Mouse (Mus musculus) intestine, embryonic 14.5 days (tissue): ENCODE results near the gene Fam120a. TPM values are rescaled to one million over a fixed set of nuclear protein-coding genes. Genes with fewer than 3 reads are reported as not detected.

Source experiments
- ATAC-seq: fragments of 200-750 bp; cut with Nextera tagmentation; replicated peaks from 2 replicates; pipeline ENCODE4 v1.8.0; 2017; ENCODE audit warnings: low read depth, moderate number of reproducible peaks, moderate TSS enrichment, moderate library complexity; ENCODE audit not compliant: low FRiP score, low TSS enrichment
- DNase-seq: peaks from one replicate; pipeline ENCODE4 v3.0.0-alpha.2; 2018; ENCODE audit warnings: low spot score
- H3K27ac ChIP-seq: fragments of 300-500 bp; sonication (generic); 2 replicates; pipeline ENCODE4 v1.5.1; 2014; ENCODE audit warnings: low read depth, mild to moderate bottlenecking, control low read depth
- H3K27me3 ChIP-seq: fragments of 300-500 bp; sonication (generic); replicated peaks from 2 replicates; pipeline ENCODE4 v1.6.1; 2014; ENCODE audit warnings: low read length, control low read depth; ENCODE audit not compliant: control insufficient read depth, insufficient read depth
- H3K36me3 ChIP-seq: fragments of 300-500 bp; sonication (generic); 2 replicates; pipeline ENCODE4 v1.6.1; 2014; ENCODE audit warnings: low read length, control low read depth; ENCODE audit not compliant: control insufficient read depth, insufficient read depth
- H3K4me1 ChIP-seq: fragments of 300-500 bp; sonication (generic); replicated peaks from 2 replicates; pipeline ENCODE4 v1.6.1; 2014; ENCODE audit warnings: low read length, control low read depth, mixed read lengths; ENCODE audit not compliant: control insufficient read depth, insufficient read depth
- H3K4me2 ChIP-seq: fragments of 300-500 bp; sonication (generic); 2 replicates; pipeline ENCODE4 v1.6.1; 2014; ENCODE audit warnings: low read length
- H3K4me3 ChIP-seq: fragments of 300-500 bp; sonication (generic); 2 replicates; pipeline ENCODE4 v1.5.1; 2014; ENCODE audit warnings: low read depth, low read length, control low read depth, mixed read lengths
- H3K9ac ChIP-seq: fragments of 300-500 bp; sonication (generic); 2 replicates; pipeline ENCODE4 v1.6.1; 2014; ENCODE audit warnings: mild to moderate bottlenecking, low read length
- H3K9me3 ChIP-seq: fragments of 300-500 bp; sonication (generic); 2 replicates; pipeline ENCODE4 v1.6.1; 2016; ENCODE audit warnings: low read length, control low read depth; ENCODE audit not compliant: control insufficient read depth
- WGBS: fragments of 180-500 bp; shearing (Covaris S2); extraction: QIAGEN DNeasy Blood & Tissue Kit; methylation state at CpG from one replicate; pipeline ENCODE4 v1.1.7; 2014; 5-methylcytosine and 5-hydroxymethylcytosine counted together
- polyA plus RNA-seq: library from polyadenylated mRNA; unstranded; fragments of >200 nt; fragmentation: Nextera tagmentation; extraction: Ambion mirVana; gene quantifications from 2 replicates; pipeline ENCODE4 v1.2.1, GENCODE M21; 2014

Fam120a gene
- polyA plus RNA-seq, 1 experiment from 2014 or later = 43.8 TPM

DNA sequence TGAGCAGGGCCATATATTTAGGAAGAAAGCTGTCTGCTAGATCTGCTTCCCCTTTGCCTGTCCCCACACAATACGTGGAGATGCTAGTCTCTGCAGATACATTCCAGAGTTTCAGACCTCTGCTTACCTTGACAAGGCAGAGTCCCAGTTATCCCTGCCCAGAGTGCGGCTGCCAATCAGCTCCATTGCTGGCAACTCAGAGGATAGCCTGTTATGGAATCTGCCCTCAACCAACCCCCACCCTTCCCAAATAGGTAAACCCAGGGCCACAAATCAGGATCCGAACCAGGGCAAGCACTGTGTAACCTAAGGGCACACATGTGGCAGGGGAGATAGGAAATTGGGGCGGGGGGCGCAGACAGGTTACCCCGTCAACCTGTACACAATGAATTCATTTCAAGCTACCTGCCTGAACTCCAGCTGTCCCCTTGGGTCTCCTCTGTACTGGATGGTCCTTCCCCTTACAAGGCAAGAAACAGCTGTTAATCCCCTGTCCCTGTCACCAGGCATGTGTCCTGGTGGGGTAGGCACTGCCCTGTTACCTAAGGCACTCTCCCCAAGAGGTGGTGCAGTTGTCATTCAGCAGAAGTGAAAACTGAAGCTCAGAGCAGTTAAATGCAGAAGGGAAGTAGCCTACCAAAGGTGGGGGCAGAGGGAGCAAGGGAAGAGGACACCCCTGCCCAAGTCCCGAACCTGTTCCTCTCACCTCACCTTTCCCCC lies 95.8 kb downstream of the Fam120a start:
- H3K9me3 ChIP-seq = no peaks in the 10 kb centered on the region
- H3K27me3 ChIP-seq = no peaks in the 10 kb centered on the region
- H3K4me3 ChIP-seq = peak overlapping the region; percentile 77
- H3K4me2 ChIP-seq = peak overlapping the region; percentile 93
- H3K27ac ChIP-seq = 0 out of 2 replicates have a peak overlapping the region, but pooled peaks have one; percentile 93
- H3K4me1 ChIP-seq = peaks cover 32% of the 10 kb centered on the region
- H3K36me3 ChIP-seq = peaks cover 10% of the 10 kb centered on the region
- no peak for ATAC-seq
- WGBS = 58% methylated on average over 7 of the region's 7 CpGs
- peak overlapping the region; percentile 97 for H3K9ac ChIP-seq
- DNase-seq = no peak

DNA sequence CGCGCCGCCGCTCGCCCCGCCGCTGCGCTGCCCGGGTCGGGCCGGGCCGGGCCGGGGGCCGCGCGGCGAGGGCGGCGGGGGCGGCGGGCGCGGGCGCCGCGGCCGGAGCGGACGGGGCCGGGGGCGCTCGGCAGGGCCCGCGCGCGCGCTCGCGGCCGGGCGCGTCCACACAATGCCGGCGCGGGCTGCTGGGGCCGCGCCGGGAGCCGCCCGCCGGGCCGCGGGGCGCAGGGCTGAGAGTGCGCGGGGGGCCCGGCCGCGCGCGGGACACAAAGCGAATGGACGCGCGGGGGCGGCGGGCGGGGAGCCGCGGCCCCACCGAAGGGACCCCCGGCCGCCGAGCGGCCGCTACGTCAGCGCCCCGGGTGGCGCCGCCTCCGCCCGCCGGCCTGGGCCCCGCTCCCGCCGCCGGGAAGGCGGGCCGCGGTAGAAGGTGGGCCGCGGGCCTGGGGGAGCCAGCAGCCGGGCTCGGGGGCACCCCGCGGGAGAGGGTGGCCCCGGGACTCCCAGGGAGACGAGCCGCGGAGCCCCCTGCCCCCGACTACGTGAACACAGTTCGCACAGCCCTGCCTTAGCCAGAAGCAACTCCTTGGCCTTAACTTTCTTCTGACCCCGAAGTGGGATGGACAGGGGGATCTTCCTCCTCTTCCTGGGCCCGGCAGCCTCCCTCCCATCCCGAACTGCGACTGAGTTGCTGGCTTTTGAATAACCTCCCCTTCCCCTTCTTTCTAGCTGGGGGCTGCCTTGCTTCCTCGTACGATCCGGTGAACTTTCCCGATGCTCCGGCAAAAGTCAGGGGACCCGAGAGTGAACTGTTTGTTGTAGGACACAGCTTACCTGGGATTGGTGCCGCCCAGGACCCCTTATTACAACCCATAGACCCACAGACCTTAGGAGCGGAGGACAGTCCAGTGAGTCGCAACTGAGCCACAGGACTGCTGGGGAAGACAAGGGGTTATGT lies 96.8 kb downstream of the Fam120a start, which contains the start of gene Phf2:
Phf2 (minus strand) TSS at position 349 of the 961 bp plus-strand sequence.
- peak; percentile 45 for ATAC-seq
- Histone ChIP-seq H3K27ac (peak within 1 kb of the TSS; percentile 93), H3K4me2 (peak within 1 kb of the TSS; percentile 93), H3K4me1 (peaks cover 38% of the 10 kb centered on the region), H3K27me3 (no peaks in the 10 kb centered on the region), H3K36me3 (peaks cover 6% of the 10 kb centered on the region), H3K9me3 (no peaks in the 10 kb centered on the region), H3K4me3 (peak within 1 kb of the TSS; percentile 77), H3K9ac (peak within 1 kb of the TSS; percentile 97)
- WGBS = under 1% methylated on average over 57 of the region's 117 CpGs
- DNase-seq = peak; percentile 83

DNA sequence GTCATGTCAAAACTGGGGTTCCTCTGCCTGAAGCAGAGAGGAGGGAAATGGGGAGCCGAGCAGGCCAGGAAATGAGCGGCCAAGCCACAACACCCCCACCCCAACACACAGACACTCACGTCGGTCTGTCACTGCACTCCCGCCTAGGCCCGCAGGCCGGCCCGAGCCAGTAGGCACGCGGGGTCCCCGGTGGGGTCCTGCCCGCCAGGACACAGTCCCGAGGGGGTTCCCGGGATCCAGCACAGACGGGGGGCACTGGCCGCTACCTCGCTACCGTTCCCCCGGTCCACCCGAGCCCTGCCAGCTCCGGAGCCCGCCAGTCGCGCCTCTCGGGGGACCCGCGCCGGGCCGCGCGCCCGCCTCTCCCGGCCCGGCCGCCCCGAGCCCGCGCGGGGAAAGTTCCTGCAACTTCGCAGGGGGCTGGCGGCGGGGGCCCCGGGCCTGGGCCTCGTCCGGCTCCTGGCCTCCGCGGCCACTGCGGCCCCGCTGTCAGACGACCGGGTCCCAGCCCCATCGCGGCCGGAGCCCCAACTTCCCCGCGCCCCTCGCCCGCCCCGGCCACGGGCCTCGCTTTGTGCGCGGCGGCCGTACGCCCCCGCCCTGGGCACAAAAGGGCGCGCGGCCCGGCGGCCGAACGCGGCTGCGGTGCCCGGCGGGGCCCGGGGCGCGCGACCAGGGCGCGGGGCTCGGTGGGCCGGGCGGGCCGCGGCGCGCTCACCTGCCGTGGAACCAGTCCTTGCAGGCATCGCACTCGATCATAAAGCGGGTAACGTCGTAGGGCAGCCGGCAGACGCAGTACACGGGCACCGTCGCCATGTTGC lies 97.7 kb downstream of the Fam120a start:
- Histone ChIP-seq H3K27me3 (no peaks in the 10 kb centered on the region), H3K9ac (peak overlapping the region; percentile 97), H3K4me2 (peak overlapping the region; percentile 77), H3K27ac (peak overlapping the region; percentile 93), H3K9me3 (no peaks in the 10 kb centered on the region), H3K36me3 (no peaks in the 10 kb centered on the region; the same call in 1 of the 2 replicates), H3K4me1 (peaks cover 38% of the 10 kb centered on the region), H3K4me3 (peak overlapping the region; percentile 77)
- WGBS = under 1% methylated on average over 86 of the region's 102 CpGs
- ATAC-seq (peak; percentile 40), DNase-seq (peak; percentile 79)

DNA sequence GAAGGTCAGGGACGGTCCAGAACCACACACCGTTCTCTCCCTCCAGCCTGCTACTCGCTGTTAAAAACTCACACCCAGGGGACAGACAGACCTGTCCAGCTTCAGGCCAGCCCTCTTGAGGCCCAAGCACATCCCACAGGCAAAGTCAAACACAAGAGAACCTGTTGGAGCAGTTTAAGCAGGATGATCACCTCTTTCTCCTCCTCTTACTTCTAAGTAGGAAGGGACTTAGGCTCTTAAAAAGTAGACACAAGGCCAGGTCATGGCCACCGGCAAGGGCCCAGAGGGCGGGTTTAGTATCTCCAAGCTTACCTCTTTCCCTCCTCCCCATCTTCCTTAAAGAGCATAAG lies 98.2 kb downstream of the Fam120a start:
- WGBS = 7% methylated on average over 5 of the region's 5 CpGs
- Histone ChIP-seq H3K4me1 (peaks cover 38% of the 10 kb centered on the region), H3K27ac (peak overlapping the region; percentile 93), H3K36me3 (no peaks in the 10 kb centered on the region), H3K9ac (peak overlapping the region; percentile 97), H3K27me3 (no peaks in the 10 kb centered on the region), H3K4me3 (peak overlapping the region; percentile 77), H3K9me3 (no peaks in the 10 kb centered on the region), H3K4me2 (peak overlapping the region; percentile 77)
- ATAC-seq (peak; percentile 6; the same call in 1 of the 2 replicates), DNase-seq (peak; percentile 71)

DNA sequence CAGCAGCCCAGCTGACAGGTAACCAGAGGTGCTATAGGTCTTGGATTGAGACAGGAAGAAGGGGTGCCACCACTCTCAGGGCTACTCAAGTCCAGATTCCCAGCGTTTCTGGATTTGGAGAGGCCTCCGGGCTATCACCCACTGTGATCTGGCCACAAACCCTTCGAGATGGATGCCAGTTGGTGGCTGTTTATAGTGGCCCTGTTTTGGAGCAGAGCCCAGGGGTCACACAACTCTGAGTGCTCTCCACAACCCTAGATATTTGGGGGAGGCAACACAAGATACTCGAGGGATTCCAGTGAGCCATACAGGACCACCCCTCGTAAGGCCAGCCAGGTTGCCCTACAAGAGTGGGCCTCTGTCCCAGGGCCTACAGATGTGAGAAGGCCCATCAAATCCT lies 98.7 kb downstream of the Fam120a start:
- Histone ChIP-seq H3K9me3 (no peaks in the 10 kb centered on the region), H3K36me3 (no peaks in the 10 kb centered on the region), H3K4me2 (peak overlapping the region; percentile 77), H3K4me1 (peaks cover 42% of the 10 kb centered on the region), H3K4me3 (peak overlapping the region; percentile 77), H3K27me3 (no peaks in the 10 kb centered on the region), H3K27ac (peak overlapping the region; percentile 93; the same call in 1 of the 2 replicates), H3K9ac (peak overlapping the region; percentile 97)
- ATAC-seq = peak; percentile 14; the same call in 1 of the 2 replicates
- WGBS = 26% methylated on average over 5 of the region's 5 CpGs
- no peak for DNase-seq

DNA sequence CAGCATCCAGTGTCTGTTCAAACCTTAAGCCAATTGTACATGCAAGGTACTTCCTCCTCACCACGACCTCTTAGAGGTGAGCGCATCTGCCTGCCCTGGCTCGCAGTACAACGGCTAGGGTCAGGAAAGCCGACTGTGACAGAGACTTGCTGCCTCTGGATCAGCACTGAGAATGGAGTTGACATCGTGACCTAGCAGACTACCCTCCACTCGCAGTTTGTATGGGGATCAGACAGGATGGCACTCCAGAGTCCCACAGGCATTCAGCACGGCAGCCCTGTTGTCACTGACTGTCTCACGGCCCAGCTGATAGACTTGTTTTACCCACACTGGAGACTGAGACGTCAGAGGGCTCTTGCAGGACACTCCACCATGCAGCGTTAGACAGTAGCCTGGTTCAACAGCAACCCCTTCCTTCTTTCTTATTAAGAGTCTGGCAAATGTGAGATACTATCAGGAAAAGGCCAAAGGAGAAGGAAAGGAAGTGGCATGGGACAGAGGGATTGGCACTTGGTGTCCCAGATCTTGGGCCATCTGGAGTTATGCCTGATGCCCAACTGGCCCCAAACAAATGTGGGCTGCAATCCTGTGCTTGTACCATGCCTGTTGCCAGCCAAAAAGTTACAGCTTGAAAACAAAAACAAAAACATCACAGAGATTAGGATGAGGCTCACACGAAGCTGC lies 103.0 kb downstream of the Fam120a start:
- H3K36me3 ChIP-seq = no peaks in the 10 kb centered on the region
- H3K27ac ChIP-seq = no peak overlapping the region
- no peak overlapping the region for H3K9ac ChIP-seq
- H3K9me3 ChIP-seq = no peaks in the 10 kb centered on the region
- H3K4me1 ChIP-seq = peaks cover 42% of the 10 kb centered on the region
- H3K27me3 ChIP-seq = no peaks in the 10 kb centered on the region
- H3K4me2 ChIP-seq = no peak overlapping the region
- DNase-seq (no peak), ATAC-seq (no peak)
- 69% methylated on average over 12 of the region's 12 CpGs for WGBS
- H3K4me3 ChIP-seq = no peak overlapping the region

DNA sequence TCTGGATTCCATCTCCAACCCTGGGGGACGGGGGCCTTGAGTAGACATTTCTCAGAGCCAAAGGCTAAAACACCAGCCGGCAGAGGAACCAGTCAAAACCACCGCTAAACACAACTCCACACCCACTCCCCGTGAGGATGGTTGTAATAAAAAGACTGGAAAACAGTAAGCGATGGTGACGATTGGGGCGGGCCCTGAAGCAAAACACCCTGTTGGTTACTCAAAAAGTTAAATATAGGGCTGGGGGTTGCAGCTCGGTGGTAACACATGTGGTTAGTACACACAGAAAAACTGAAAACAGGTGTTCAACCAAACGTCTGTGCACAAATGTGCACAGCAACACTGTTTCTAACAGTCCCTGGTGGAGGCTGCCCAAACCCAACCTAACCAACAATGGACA lies 104.3 kb downstream of the Fam120a start:
- ATAC-seq = no peak

More for the DNA sequence above, 104.3 kb downstream of the Fam120a start:
- no peak for DNase-seq
- Histone ChIP-seq H3K27me3 (no peaks in the 10 kb centered on the region), H3K4me1 (peaks cover 34% of the 10 kb centered on the region), H3K36me3 (no peaks in the 10 kb centered on the region), H3K9ac (no peak overlapping the region), H3K4me3 (no peak overlapping the region), H3K4me2 (no peak overlapping the region), H3K9me3 (no peaks in the 10 kb centered on the region), H3K27ac (no peak overlapping the region)
- 55% methylated on average over 9 of the region's 9 CpGs for WGBS
